ENCODE assay signal across 9 mouse cellular contexts in genomic region chr15:81805624-81806023, GRCm38 (mm10). TPM values are rescaled to one million over a fixed set of nuclear protein-coding genes. Genes with fewer than 3 reads are reported as not detected.
DNase-seq lines count a peak whose midpoint lies in the region; ATAC-seq lines count a peak whose summit lies in the region.
"Had no signal": no experiment of that assay in that cellular context is flagged by ENCODE, and none has a peak within 500 bp of the region (broad histone marks: within the 10 kb centered on the region; RNA-seq: fewer than 3 reads in every experiment).

No protein-coding gene starts in this region.

- ATAC-seq in liver, embryonic 12.5 days: no peak
- no peak for ATAC-seq in activated CD4-positive, CD25-positive, alpha-beta regulatory T cell, adult 4 months

- no peak overlapping the region for H3K4me3 ChIP-seq in liver, embryonic 12.5 days
- H3K4me3 ChIP-seq: hindbrain, embryonic 15.5 days; neural tube, embryonic 12.5 days had no signal

- H3K9ac ChIP-seq in liver, embryonic 12.5 days: no peak overlapping the region
- H3K9ac ChIP-seq: hindbrain, embryonic 15.5 days; neural tube, embryonic 12.5 days had no signal

- H3K4me2 ChIP-seq in liver, embryonic 12.5 days: no peak overlapping the region
- H3K4me2 ChIP-seq: hindbrain, embryonic 15.5 days; neural tube, embryonic 12.5 days had no signal

- WGBS in liver, embryonic 12.5 days (ENCODE audit: insufficient replicate concordance): 65% methylated on average over 6 of the region's 6 CpGs

- peak; percentile 26 for DNase-seq in liver
- DNase-seq in embryo, embryonic 10.5 days (ENCODE audit: low spot score): peak; percentile 43
- peak; percentile 70 to 71 for DNase-seq in kidney, adult 8-10 months
- DNase-seq in retina, embryonic 14.5 days (ENCODE audit: low spot score): peak; percentile 28
- DNase-seq in urinary bladder, postnatal 25 days (ENCODE audit: low spot score): no peak

- H3K4me1 ChIP-seq in liver, embryonic 12.5 days: peaks cover 61% of the 10 kb centered on the region

- H3K27me3 ChIP-seq in liver, embryonic 12.5 days (replicated peaks): no peaks in the 10 kb centered on the region
- H3K27me3 ChIP-seq: hindbrain, embryonic 15.5 days; neural tube, embryonic 12.5 days had no signal

- H3K9me3 ChIP-seq in liver, embryonic 12.5 days (replicated peaks): no peaks in the 10 kb centered on the region
- H3K9me3 ChIP-seq: hindbrain, embryonic 15.5 days; neural tube, embryonic 12.5 days had no signal

- no peak overlapping the region for H3K27ac ChIP-seq in liver, embryonic 12.5 days
- H3K27ac ChIP-seq: hindbrain, embryonic 15.5 days; neural tube, embryonic 12.5 days had no signal

- H3K36me3 ChIP-seq in liver, embryonic 12.5 days: no peaks in the 10 kb centered on the region
- H3K36me3 ChIP-seq: hindbrain, embryonic 15.5 days; neural tube, embryonic 12.5 days had no signal

RNA-seq across cellular contexts. Expression of gene Tef, which starts 3.4 kb away (rescaled TPM):
- polyA plus RNA-seq in liver, embryonic 12.5 days (2016; fragmentation: Nextera tagmentation; extraction: Ambion mirVana): 8.4 and 9.5 TPM in 2 replicates
- 1 to 10 TPM; 5.2 to 7.3 TPM for polyA plus RNA-seq in activated CD4-positive, CD25-positive, alpha-beta regulatory T cell, adult 4 months (2017; shearing (Covaris generic))

RNA-seq across cellular contexts. Expression of gene Tob2, which starts 53.0 kb away (rescaled TPM):
- 12.8 and 14.5 TPM in 2 replicates for polyA plus RNA-seq in liver, embryonic 12.5 days (2016; fragmentation: Nextera tagmentation; extraction: Ambion mirVana)
- polyA plus RNA-seq in activated CD4-positive, CD25-positive, alpha-beta regulatory T cell, adult 4 months (2017; shearing (Covaris generic)): 10 to 100 TPM; 25.8 to 45.6 TPM
